Mouse (Mus musculus) liver, embryonic 11.5 days (tissue): ENCODE results near the gene Med7. TPM values are rescaled to one million over a fixed set of nuclear protein-coding genes. Genes with fewer than 3 reads are reported as not detected.

Experiments used
- ATAC-seq: fragments of 200-750 bp; cut with Nextera tagmentation; replicated peaks from 2 replicates; pipeline ENCODE4 v1.8.0; 2017; ENCODE audit warnings: moderate number of reproducible peaks, mild to moderate bottlenecking, moderate TSS enrichment, moderate library complexity; ENCODE audit not compliant: low FRiP score
- DNase-seq: peaks from one replicate; pipeline ENCODE4 v3.0.0-alpha.2; 2017; ENCODE audit warnings: low spot score
- H3K27ac ChIP-seq: fragments of 300-500 bp; sonication (generic); 2 replicates; pipeline ENCODE4 v1.5.1; 2014; ENCODE audit warnings: mild to moderate bottlenecking, low read depth, low read length, control low read depth
- H3K27me3 ChIP-seq: fragments of 300-500 bp; sonication (generic); replicated peaks from 2 replicates; pipeline ENCODE4 v1.6.1; 2014; ENCODE audit warnings: low read length, mixed read lengths; ENCODE audit not compliant: control insufficient read depth, insufficient read depth
- H3K36me3 ChIP-seq: fragments of 300-500 bp; sonication (generic); 2 replicates; pipeline ENCODE4 v1.6.1; 2014; ENCODE audit warnings: mild to moderate bottlenecking, low read length, moderate library complexity, mixed read lengths; ENCODE audit not compliant: control insufficient read depth, insufficient read depth
- H3K4me1 ChIP-seq: fragments of 300-500 bp; sonication (generic); replicated peaks from 2 replicates; pipeline ENCODE4 v1.6.1; 2014; ENCODE audit warnings: low read length, mixed read lengths; ENCODE audit not compliant: control insufficient read depth, insufficient read depth
- H3K4me2 ChIP-seq: fragments of 300-500 bp; sonication (generic); 2 replicates; pipeline ENCODE4 v1.6.1; 2014; ENCODE audit warnings: mild to moderate bottlenecking, control low read depth, moderate library complexity
- H3K4me3 ChIP-seq: fragments of 300-500 bp; sonication (generic); 2 replicates; pipeline ENCODE4 v1.5.1; 2014; ENCODE audit warnings: low read depth, low read length, control low read depth
- H3K9ac ChIP-seq: fragments of 300-500 bp; sonication (generic); 2 replicates; pipeline ENCODE4 v1.6.1; 2014; ENCODE audit warnings: low read depth, low read length, control low read depth
- H3K9me3 ChIP-seq: fragments of 300-500 bp; sonication (generic); 2 replicates; pipeline ENCODE4 v1.6.1; 2016; ENCODE audit warnings: low read length, inconsistent platforms, mixed read lengths; ENCODE audit not compliant: control insufficient read depth
- WGBS: fragments of 180-500 bp; shearing (Covaris S2); extraction: QIAGEN DNeasy Blood & Tissue Kit; methylation state at CpG from one replicate; pipeline ENCODE4 v1.1.7; 2014; 5-methylcytosine and 5-hydroxymethylcytosine counted together
- polyA plus RNA-seq: library from polyadenylated mRNA; unstranded; fragments of >200 nt; fragmentation: Nextera tagmentation; extraction: Ambion mirVana; gene quantifications from 2 replicates; pipeline ENCODE4 v1.2.1, GENCODE M21; 2014

The Med7 gene
- polyA plus RNA-seq, result 89.0 and 94.6 TPM in 2 replicates

- Histone ChIP-seq H3K9ac (peak within 1 kb of the TSS; percentile 99), H3K27ac (peak within 1 kb of the TSS; percentile 97), H3K27me3 (no peaks in the 10 kb centered on the region), H3K9me3 (no peaks in the 10 kb centered on the region), H3K4me2 (peak within 1 kb of the TSS; percentile 86), H3K36me3 (peaks cover 6% of the 10 kb centered on the region; the same call in 1 of the 2 replicates), H3K4me3 (peak within 1 kb of the TSS; percentile 96), H3K4me1 (peaks cover 15% of the 10 kb centered on the region)
- ATAC-seq, result peak; percentile 93
- under 1% methylated on average over 58 of the region's 59 CpGs for WGBS
- DNase-seq, result peak; percentile 86
Measured at GRCm38 (mm10) chr11:46436760-46437458, at the start of gene Med7. Gene Med7 (plus strand): TSS chr11:46436925.

- no peaks in the 10 kb centered on the region for H3K9me3 ChIP-seq
- no peak for DNase-seq
- no peaks in the 10 kb centered on the region for H3K36me3 ChIP-seq
- no peaks in the 10 kb centered on the region for H3K4me1 ChIP-seq
- ATAC-seq, result no peak
- WGBS, result 83% methylated on average over 8 of the region's 8 CpGs
- H3K4me2 ChIP-seq, result no peak overlapping the region
- H3K9ac ChIP-seq, result no peak overlapping the region
- no peak overlapping the region for H3K27ac ChIP-seq
- H3K4me3 ChIP-seq, result no peak overlapping the region
- no peaks in the 10 kb centered on the region for H3K27me3 ChIP-seq
Measured at GRCm38 (mm10) chr11:46387061-46387460, 49.7 kb upstream of the Med7 start.

GRCm38 (mm10) chr11:46388438-46388837 is 48.3 kb upstream of the Med7 start:
- Histone ChIP-seq H3K27me3 (no peaks in the 10 kb centered on the region), H3K4me2 (no peak overlapping the region), H3K9ac (no peak overlapping the region), H3K4me1 (no peaks in the 10 kb centered on the region), H3K36me3 (no peaks in the 10 kb centered on the region), H3K9me3 (no peaks in the 10 kb centered on the region), H3K4me3 (no peak overlapping the region), H3K27ac (no peak overlapping the region)
- no peak for ATAC-seq
- WGBS, result 74% methylated on average over 6 of the region's 6 CpGs
- DNase-seq, result no peak

- no peak within 1 kb of the TSS for H3K27ac ChIP-seq
- no peaks in the 10 kb centered on the region for H3K4me1 ChIP-seq
- no peak within 1 kb of the TSS for H3K9ac ChIP-seq
- no peak within 1 kb of the TSS for H3K4me3 ChIP-seq
- H3K4me2 ChIP-seq, result no peak within 1 kb of the TSS
- DNase-seq (no peak), ATAC-seq (no peak)
- H3K27me3 ChIP-seq, result no peaks in the 10 kb centered on the region
- 65% methylated on average over 13 of the region's 13 CpGs for WGBS
- no peaks in the 10 kb centered on the region for H3K36me3 ChIP-seq
- H3K9me3 ChIP-seq, result no peaks in the 10 kb centered on the region
Measured at GRCm38 (mm10) chr11:46389336-46390117, 47.2 kb upstream of the Med7 start, which contains the start of gene Itk. Gene Itk (minus strand): TSS chr11:46389515.

- H3K4me3 ChIP-seq, result no peak overlapping the region
- no peaks in the 10 kb centered on the region for H3K4me1 ChIP-seq
- WGBS, result 51% methylated on average over 3 of the region's 3 CpGs
- no peaks in the 10 kb centered on the region for H3K36me3 ChIP-seq
- no peak overlapping the region for H3K9ac ChIP-seq
- H3K27ac ChIP-seq, result no peak overlapping the region
- no peak overlapping the region for H3K4me2 ChIP-seq
- DNase-seq (peak; percentile 8), ATAC-seq (no peak)
- no peaks in the 10 kb centered on the region for H3K27me3 ChIP-seq
- H3K9me3 ChIP-seq, result no peaks in the 10 kb centered on the region
Measured at GRCm38 (mm10) chr11:46390621-46391020, 46.1 kb upstream of the Med7 start.

GRCm38 (mm10) chr11:46392890-46393289 is 43.8 kb upstream of the Med7 start:
- Histone ChIP-seq H3K27me3 (no peaks in the 10 kb centered on the region), H3K4me1 (no peaks in the 10 kb centered on the region), H3K36me3 (no peaks in the 10 kb centered on the region), H3K4me3 (no peak overlapping the region), H3K9ac (no peak overlapping the region), H3K27ac (no peak overlapping the region), H3K4me2 (no peak overlapping the region), H3K9me3 (no peaks in the 10 kb centered on the region)
- DNase-seq (no peak), ATAC-seq (no peak)
- WGBS, result 54% methylated on average over 7 of the region's 7 CpGs

- Histone ChIP-seq H3K4me1 (no peaks in the 10 kb centered on the region), H3K9ac (no peak overlapping the region), H3K27ac (no peak overlapping the region), H3K27me3 (no peaks in the 10 kb centered on the region), H3K9me3 (no peaks in the 10 kb centered on the region), H3K36me3 (no peaks in the 10 kb centered on the region), H3K4me3 (no peak overlapping the region), H3K4me2 (no peak overlapping the region)
- 67% methylated on average over 4 of the region's 4 CpGs for WGBS
- DNase-seq (no peak), ATAC-seq (no peak)
Measured at GRCm38 (mm10) chr11:46393413-46393812, 43.3 kb upstream of the Med7 start.

GRCm38 (mm10) chr11:46395088-46395487 is 41.6 kb upstream of the Med7 start:
- whole genome bisulfite sequencing, result 80% methylated on average over 2 of the region's 2 CpGs
- Histone ChIP-seq H3K36me3 (no peaks in the 10 kb centered on the region), H3K9ac (no peak overlapping the region), H3K4me2 (no peak overlapping the region), H3K4me1 (no peaks in the 10 kb centered on the region; the same call in 1 of the 2 replicates), H3K27me3 (no peaks in the 10 kb centered on the region), H3K4me3 (no peak overlapping the region), H3K9me3 (no peaks in the 10 kb centered on the region), H3K27ac (no peak overlapping the region)
- DNase-seq, result no peak
- no peak for ATAC-seq
